Mouse (Mus musculus) forebrain, embryonic 10.5 days (tissue): Measurements from ENCODE around the gene Zfp958. TPM values are rescaled to one million over a fixed set of nuclear protein-coding genes. Genes with fewer than 3 reads are reported as not detected.

Source experiments
- DNase-seq: peaks from one replicate; pipeline ENCODE4 v3.0.0-alpha.2; 2017; ENCODE audit warnings: low spot score; ENCODE audit errors: extremely low spot score
- H3K27ac ChIP-seq: fragments of 300-500 bp; sonication (generic); 2 replicates; pipeline ENCODE4 v1.5.1; 2016; ENCODE audit warnings: mild to moderate bottlenecking
- H3K27me3 ChIP-seq: fragments of 300-500 bp; sonication (generic); 2 replicates; pipeline ENCODE4 v1.6.1; 2016; ENCODE audit warnings: mild to moderate bottlenecking; ENCODE audit not compliant: poor library complexity, severe bottlenecking
- H3K36me3 ChIP-seq: fragments of 300-500 bp; sonication (generic); replicated peaks from 2 replicates; pipeline ENCODE4 v1.6.1; 2016; ENCODE audit warnings: mild to moderate bottlenecking, moderate library complexity
- H3K4me1 ChIP-seq: fragments of 300-500 bp; sonication (generic); 2 replicates; pipeline ENCODE4 v1.6.1; 2016
- H3K4me3 ChIP-seq: fragments of 300-500 bp; sonication (generic); 2 replicates; pipeline ENCODE4 v1.5.1; 2016; ENCODE audit warnings: mild to moderate bottlenecking, moderate library complexity
- H3K9me3 ChIP-seq: fragments of 300-500 bp; sonication (generic); 2 replicates; pipeline ENCODE4 v1.6.1; 2016; ENCODE audit warnings: mild to moderate bottlenecking, moderate library complexity
- WGBS: fragments of 180-500 bp; shearing (Covaris S2); methylation state at CpG from one replicate; pipeline ENCODE4 v1.1.7; 2016; 5-methylcytosine and 5-hydroxymethylcytosine counted together
- polyA plus RNA-seq: library from polyadenylated mRNA; unstranded; fragments of >200 nt; fragmentation: Nextera tagmentation; extraction: Ambion mirVana; gene quantifications from 2 replicates; pipeline ENCODE4 v1.2.1, GENCODE M21; 2016

Zfp958 gene
- polyA plus RNA-seq, 1 experiment from 2014 or later, result 14.2 TPM

DNA sequence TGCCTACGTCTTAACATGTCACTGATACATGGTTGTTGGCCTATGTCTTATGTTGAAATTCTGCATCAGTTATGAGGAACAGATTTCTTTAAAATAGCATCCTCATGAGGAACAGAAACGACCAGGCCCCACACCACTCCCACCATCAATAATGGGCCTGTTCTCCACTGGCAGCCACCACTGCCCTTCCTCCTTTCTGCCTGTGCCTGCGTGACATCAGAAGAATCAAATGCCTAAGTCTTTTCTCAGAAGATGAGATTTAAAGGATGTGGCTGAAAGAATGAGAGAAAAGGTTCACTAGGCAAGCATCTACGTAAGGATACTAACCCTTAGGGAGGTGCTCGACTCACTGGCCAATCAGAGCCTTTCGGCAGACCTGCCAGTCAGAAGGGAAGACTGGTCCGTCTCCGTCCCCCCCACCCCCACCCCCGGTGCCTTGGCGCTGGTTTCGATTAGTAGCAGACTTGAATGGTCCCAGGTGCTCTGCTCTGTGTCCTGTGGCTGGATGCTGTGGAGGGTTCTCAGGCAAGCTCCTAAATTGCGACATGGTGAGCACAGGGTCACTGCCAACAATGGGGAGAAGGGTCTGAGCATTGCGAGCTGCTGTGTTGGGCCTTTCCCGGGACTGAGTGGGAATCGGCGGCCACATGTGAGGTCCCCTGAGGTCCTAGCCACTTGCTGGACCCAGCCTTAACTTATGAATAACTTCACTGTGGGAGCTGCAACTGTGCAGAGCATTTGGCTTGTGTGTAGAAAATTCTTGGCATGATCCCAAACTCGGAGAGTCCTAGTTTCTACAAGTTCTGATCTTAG, 62.4 kb downstream of the Zfp958 start:
- no peaks in the 10 kb centered on the region for H3K27me3 ChIP-seq
- no peak for DNase-seq
- no peak overlapping the region for H3K27ac ChIP-seq
- H3K36me3 ChIP-seq, result 0 out of 2 replicates have a peak, but pooled peaks cover 3% of the 10 kb centered on the region
- H3K9me3 ChIP-seq, result peaks cover 42% of the 10 kb centered on the region
- 86% methylated on average over 17 of the region's 17 CpGs for WGBS
- H3K4me3 ChIP-seq, result no peak overlapping the region
- H3K4me1 ChIP-seq, result peaks cover 6% of the 10 kb centered on the region

DNA sequence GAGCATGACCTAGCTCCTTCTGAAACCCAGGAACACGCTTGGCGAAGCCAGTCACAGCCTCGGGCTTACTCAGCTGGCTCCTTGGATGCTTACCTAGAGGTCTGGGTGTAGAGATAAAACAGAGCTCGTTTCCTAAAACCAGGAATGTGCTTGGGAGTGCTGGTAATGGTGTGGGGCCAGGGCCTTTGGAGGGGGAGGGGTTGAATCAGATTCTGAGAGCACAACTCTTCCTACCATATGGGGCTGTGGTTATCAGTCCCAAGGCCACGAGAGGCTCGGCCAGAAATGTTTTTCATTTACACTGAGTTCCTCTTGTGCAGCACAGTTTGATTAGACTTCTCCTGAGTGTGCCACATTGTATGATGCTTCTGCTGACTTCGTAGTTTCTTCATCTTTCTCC, 63.6 kb downstream of the Zfp958 start:
- Histone ChIP-seq H3K27me3 (no peaks in the 10 kb centered on the region), H3K4me1 (peaks cover 6% of the 10 kb centered on the region), H3K9me3 (peaks cover 31% of the 10 kb centered on the region), H3K4me3 (peak overlapping the region; percentile 72), H3K27ac (peak overlapping the region; percentile 95; the same call in 1 of the 2 replicates), H3K36me3 (0 out of 2 replicates have a peak, but pooled peaks cover 3% of the 10 kb centered on the region)
- DNase-seq, result no peak
- 92% methylated on average over 7 of the region's 7 CpGs for WGBS

DNA sequence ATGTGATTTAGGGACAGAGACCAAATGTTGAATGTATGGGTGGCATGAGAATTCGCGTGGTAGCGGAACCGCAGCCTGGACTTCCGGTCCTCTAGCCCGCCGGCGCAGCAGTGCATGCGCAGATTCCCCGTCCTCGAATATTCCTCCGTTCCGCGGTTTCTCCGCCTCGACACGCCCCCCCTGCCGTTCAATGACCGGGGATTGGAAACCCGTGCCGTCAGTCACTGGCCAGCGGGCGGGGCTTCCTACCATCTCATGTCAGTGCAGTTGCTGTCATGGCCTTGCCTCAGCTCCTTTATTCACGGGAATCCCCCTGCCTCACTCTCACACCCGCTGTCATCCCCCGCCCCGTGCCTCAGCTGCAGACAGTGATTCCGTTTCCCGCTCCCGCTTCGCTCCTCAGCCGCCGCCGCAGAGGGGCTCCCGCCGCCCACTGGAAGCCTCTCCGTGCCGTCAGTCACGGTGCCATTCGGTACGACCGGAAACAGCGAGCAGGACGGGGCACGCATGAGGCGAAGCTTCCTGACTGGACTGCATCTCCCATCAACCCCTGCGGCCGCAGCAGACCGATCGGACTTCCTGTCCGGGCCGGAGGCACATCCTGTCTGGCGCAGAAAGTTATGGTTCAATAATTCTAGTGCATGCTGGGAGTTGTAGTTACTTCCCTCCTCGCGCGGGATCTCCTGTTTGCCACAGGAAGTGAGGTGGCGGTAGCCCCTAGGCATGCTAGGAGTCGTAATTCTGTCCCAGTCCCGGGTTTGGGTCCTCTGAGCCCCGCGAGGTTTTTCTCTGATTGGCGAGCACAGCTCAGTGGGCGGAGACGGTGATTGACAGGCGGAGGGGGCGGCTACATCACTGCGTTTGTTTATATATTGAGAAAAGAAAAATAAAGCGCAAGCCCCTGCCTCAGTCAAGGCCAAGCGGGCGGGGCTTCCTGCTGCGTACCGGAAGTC, 64.6 kb downstream of the Zfp958 start:
- under 1% methylated on average over 72 of the region's 72 CpGs for WGBS
- Histone ChIP-seq H3K27ac (peak overlapping the region; percentile 95), H3K4me1 (peaks cover 6% of the 10 kb centered on the region), H3K4me3 (peak overlapping the region; percentile 72), H3K9me3 (peaks cover 28% of the 10 kb centered on the region), H3K36me3 (0 out of 2 replicates have a peak, but pooled peaks cover 3% of the 10 kb centered on the region), H3K27me3 (no peaks in the 10 kb centered on the region)
- DNase-seq, result peak; percentile 97

GRCm38 (mm10) chr8:4678218-4678907, 65.4 kb downstream of the Zfp958 start:
- H3K4me3 ChIP-seq, result peak overlapping the region; percentile 72
- under 1% methylated on average over 37 of the region's 37 CpGs for WGBS

DNA sequence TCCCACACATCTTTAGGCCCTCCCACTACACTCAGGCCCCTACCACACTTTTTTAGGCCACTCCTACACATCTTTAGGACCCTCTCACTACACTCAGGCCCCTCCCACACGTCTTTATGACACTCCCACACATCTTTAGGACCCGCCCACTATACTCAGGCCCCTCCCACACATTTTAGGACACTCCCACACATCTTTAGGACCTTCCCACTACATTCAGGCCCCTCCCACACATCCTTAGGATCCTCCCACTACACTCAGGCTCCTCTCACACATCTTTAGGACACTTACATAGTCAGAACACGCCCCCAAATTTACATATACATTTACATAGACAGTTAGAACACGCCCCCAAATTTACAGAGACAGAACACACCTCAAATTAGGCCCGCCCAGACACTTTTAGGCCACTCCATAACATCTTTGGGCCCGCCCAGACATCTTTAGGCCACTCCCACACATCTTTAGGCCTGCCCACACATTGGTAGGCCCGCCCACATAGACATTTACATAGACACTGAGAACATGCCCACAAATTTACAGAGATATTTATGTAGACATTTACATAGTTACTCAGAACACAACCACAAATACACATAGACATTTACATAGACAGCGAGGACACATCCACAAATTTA, 66.1 kb downstream of the Zfp958 start:
- H3K36me3 ChIP-seq, result 0 out of 2 replicates have a peak, but pooled peaks cover 3% of the 10 kb centered on the region
- no peaks in the 10 kb centered on the region for H3K27me3 ChIP-seq
- H3K4me3 ChIP-seq, result peak overlapping the region; percentile 72
- H3K4me1 ChIP-seq, result peaks cover 6% of the 10 kb centered on the region
- DNase-seq, result no peak
- H3K9me3 ChIP-seq, result peaks cover 25% of the 10 kb centered on the region
- 76% methylated on average over 8 of the region's 8 CpGs for WGBS
- H3K27ac ChIP-seq, result peak overlapping the region; percentile 95

More at GRCm38 (mm10) chr8:4678218-4678907, 65.4 kb downstream of the Zfp958 start:
- Histone ChIP-seq H3K9me3 (peaks cover 25% of the 10 kb centered on the region), H3K4me1 (peaks cover 6% of the 10 kb centered on the region), H3K27me3 (no peaks in the 10 kb centered on the region), H3K27ac (peak overlapping the region; percentile 95), H3K36me3 (0 out of 2 replicates have a peak, but pooled peaks cover 3% of the 10 kb centered on the region)
- DNase-seq, result peak; percentile 88

GRCm38 (mm10) chr8:4679796-4680195, 66.8 kb downstream of the Zfp958 start:
- no peak for DNase-seq
- Histone ChIP-seq H3K4me1 (peaks cover 6% of the 10 kb centered on the region), H3K36me3 (0 out of 2 replicates have a peak, but pooled peaks cover 3% of the 10 kb centered on the region), H3K27ac (no peak overlapping the region), H3K4me3 (no peak overlapping the region), H3K9me3 (peaks cover 25% of the 10 kb centered on the region), H3K27me3 (no peaks in the 10 kb centered on the region)
- WGBS, result 93% methylated on average over 3 of the region's 3 CpGs

Other genes starting within 250 kb of the Zfp958 start
- 11.5 and 13.8 TPM in 2 replicates for gene Cers4, start 120.1 kb upstream of the Zfp958 start, polyA plus RNA-seq
- gene Shcbp1, start 166.4 kb downstream of the Zfp958 start, polyA plus RNA-seq, result 103 and 104 TPM in 2 replicates